Mouse (Mus musculus) heart, postnatal 0 days (tissue): Measurements from ENCODE around the gene Gm18336. TPM values are rescaled to one million over a fixed set of nuclear protein-coding genes. Genes with fewer than 3 reads are reported as not detected.
"Not testable (repeated sequence)": the region's sequence is repeated elsewhere in the genome, so short reads cannot be mapped to it uniquely, and the experiment has no call there.

Experiments used
- ATAC-seq: fragments of 200-750 bp; cut with Nextera tagmentation; 2 replicates; pipeline ENCODE4 v1.8.0; 2017; ENCODE audit warnings: low read depth, moderate number of reproducible peaks, moderate library complexity; ENCODE audit not compliant: insufficient read depth
- DNase-seq: peaks from one replicate; pipeline ENCODE4 v3.0.0-alpha.2; 2016; ENCODE audit warnings: low spot score
- H3K27ac ChIP-seq: fragments of 300-500 bp; sonication (generic); 2 replicates; pipeline ENCODE4 v1.5.1; 2014; ENCODE audit warnings: low read depth, mild to moderate bottlenecking
- H3K27me3 ChIP-seq: fragments of 300-500 bp; sonication (generic); 2 replicates; pipeline ENCODE4 v1.6.1; 2014; ENCODE audit warnings: low read length, mixed read lengths; ENCODE audit not compliant: control insufficient read depth, insufficient read depth
- H3K36me3 ChIP-seq: fragments of 300-500 bp; sonication (generic); replicated peaks from 2 replicates; pipeline ENCODE4 v1.6.1; 2014; ENCODE audit warnings: low read length, mixed read lengths; ENCODE audit not compliant: control insufficient read depth, insufficient read depth
- H3K4me1 ChIP-seq: fragments of 300-500 bp; sonication (generic); 2 replicates; pipeline ENCODE4 v1.6.1; 2014; ENCODE audit warnings: antibody characterized with exemption; ENCODE audit not compliant: control insufficient read depth, insufficient read depth
- H3K4me2 ChIP-seq: fragments of 300-500 bp; sonication (generic); 2 replicates; pipeline ENCODE4 v1.6.1; 2014; ENCODE audit warnings: low read depth, mild to moderate bottlenecking, low read length, moderate library complexity
- H3K4me3 ChIP-seq: fragments of 300-500 bp; sonication (generic); 2 replicates; pipeline ENCODE4 v1.5.1; 2014; ENCODE audit warnings: low read depth, low read length
- H3K9ac ChIP-seq: fragments of 300-500 bp; sonication (generic); replicated peaks from 2 replicates; pipeline ENCODE4 v1.6.1; 2014; ENCODE audit warnings: low read depth, low read length, mixed read lengths
- H3K9me3 ChIP-seq: fragments of 300-500 bp; sonication (generic); replicated peaks from 2 replicates; pipeline ENCODE4 v1.6.1; 2016; ENCODE audit warnings: low read length; ENCODE audit not compliant: control insufficient read depth
- CTCF ChIP-seq: IDR thresholded peaks from 2 replicates; pipeline ENCODE4 v1.5.1; 2016; ENCODE audit warnings: antibody characterized with exemption, control low read depth, low read depth
- EP300 ChIP-seq: IDR thresholded peaks from 2 replicates; pipeline ENCODE4 v1.6.1; 2016; ENCODE audit warnings: antibody characterized with exemption, low read depth
- WGBS: fragments of 180-500 bp; shearing (Covaris S2); extraction: QIAGEN DNeasy Blood & Tissue Kit; methylation state at CpG from one replicate; pipeline ENCODE4 v1.1.7; 2014; 5-methylcytosine and 5-hydroxymethylcytosine counted together
- polyA plus RNA-seq: library from polyadenylated mRNA; unstranded; fragments of >200 nt; fragmentation: Nextera tagmentation; extraction: Ambion mirVana; gene quantifications from 2 replicates; pipeline ENCODE4 v1.2.1, GENCODE M21; 2015
- total RNA-seq: library from RNA; depleted of rRNA; stranded (reverse); fragments of >200 nt; gene quantifications from 2 replicates; pipeline ENCODE4 v1.2.3, GENCODE M21; 2014; ENCODE audit warnings: low replicate concordance; rRNA removed

Gene Gm18336
- total RNA-seq (not detected in 2 replicates), polyA plus RNA-seq (not detected in 2 replicates)

- H3K4me3 ChIP-seq, H3K36me3 ChIP-seq, H3K4me2 ChIP-seq, ATAC-seq, H3K27me3 ChIP-seq, H3K9me3 ChIP-seq, DNase-seq, H3K9ac ChIP-seq, H3K27ac ChIP-seq, H3K4me1 ChIP-seq: not testable (repeated sequence)
- WGBS: 40% methylated on average over 1 of the region's 2 CpGs
Measured at GRCm38 (mm10) chrX:73398636-73399035, at the start of gene Gm18336. Gm18336 (minus strand) TSS chrX:73398736.

GRCm38 (mm10) chrX:73441428-73441827, 42.9 kb upstream of the Gm18336 start:
- no peak overlapping the region for H3K4me3 ChIP-seq
- no peak for ATAC-seq
- TF ChIP-seq EP300 (no peak), CTCF (no peak)
- 67% methylated on average over 2 of the region's 2 CpGs for WGBS
- no peaks in the 10 kb centered on the region for H3K4me1 ChIP-seq
- H3K27me3 ChIP-seq: no peaks in the 10 kb centered on the region
- H3K4me2 ChIP-seq: no peak overlapping the region
- H3K9me3 ChIP-seq: no peaks in the 10 kb centered on the region
- 0 out of 2 replicates have a peak, but pooled peaks cover 5% of the 10 kb centered on the region for H3K36me3 ChIP-seq
- no peak overlapping the region for H3K9ac ChIP-seq
- no peak overlapping the region for H3K27ac ChIP-seq
- DNase-seq: no peak

DNA sequence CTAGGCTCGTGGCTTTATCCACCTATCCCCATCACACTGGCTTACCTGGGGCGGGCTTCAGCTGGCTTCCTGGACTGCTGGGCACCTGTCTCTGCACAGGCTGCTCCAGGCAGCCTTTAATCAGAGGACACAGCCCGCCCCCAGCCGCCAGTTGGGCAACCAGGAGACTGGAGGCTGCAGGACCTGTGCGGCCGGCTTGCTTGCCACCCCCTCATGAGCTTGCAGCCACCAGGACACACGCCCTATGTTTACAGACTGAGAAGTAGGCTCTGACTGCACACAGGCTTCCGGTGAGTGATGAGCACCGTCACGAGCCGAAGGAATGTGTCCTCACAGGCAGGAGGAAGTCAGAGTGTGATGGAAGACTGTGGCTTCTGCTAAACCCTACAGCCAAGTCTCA, 36.7 kb upstream of the Gm18336 start, which contains the start of gene Trex2:
TSS of gene Trex2 (minus strand) at position 93 of the 400 bp plus-strand sequence.
- Histone ChIP-seq H3K4me2 (no peak within 1 kb of the TSS), H3K9ac (no peak within 1 kb of the TSS), H3K4me1 (no peaks in the 10 kb centered on the region), H3K27ac (no peak within 1 kb of the TSS), H3K27me3 (no peaks in the 10 kb centered on the region), H3K9me3 (no peaks in the 10 kb centered on the region), H3K4me3 (no peak within 1 kb of the TSS), H3K36me3 (no peaks in the 10 kb centered on the region)
- WGBS: 68% methylated on average over 11 of the region's 11 CpGs
- ATAC-seq: no peak
- DNase-seq: no peak
- no peak for TF ChIP-seq EP300
- no peak for TF ChIP-seq CTCF

DNA sequence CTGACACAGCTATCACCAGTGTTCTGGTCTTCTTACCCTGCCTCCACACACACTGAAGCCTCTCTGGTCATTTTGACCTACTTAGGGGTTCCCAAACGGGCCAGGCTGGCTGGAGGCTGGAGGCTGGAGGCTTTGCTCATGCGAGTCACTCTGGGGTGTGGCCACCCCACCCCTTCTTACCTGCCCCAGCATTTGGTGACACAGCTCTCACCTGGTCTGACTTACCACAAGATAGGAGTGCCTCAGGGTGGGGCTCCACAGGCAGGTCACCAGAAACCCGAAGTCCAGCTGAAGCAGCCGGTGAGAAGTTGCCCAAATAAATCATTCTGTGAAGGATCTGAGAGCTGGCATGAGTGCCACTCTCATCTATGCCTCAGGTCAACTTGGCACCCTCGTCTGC, 34.3 kb upstream of the Gm18336 start:
- no peaks in the 10 kb centered on the region for H3K4me1 ChIP-seq
- H3K4me3 ChIP-seq: no peak overlapping the region
- no peaks in the 10 kb centered on the region for H3K36me3 ChIP-seq
- H3K27me3 ChIP-seq: no peaks in the 10 kb centered on the region
- ATAC-seq (no peak), DNase-seq (no peak)
- H3K4me2 ChIP-seq: no peak overlapping the region
- TF ChIP-seq EP300 (no peak), CTCF (no peak)
- 64% methylated on average over 5 of the region's 5 CpGs for WGBS
- H3K27ac ChIP-seq: no peak overlapping the region
- no peak overlapping the region for H3K9ac ChIP-seq
- H3K9me3 ChIP-seq: no peaks in the 10 kb centered on the region

GRCm38 (mm10) chrX:73430036-73430435, 31.5 kb upstream of the Gm18336 start:
- Histone ChIP-seq H3K4me1 (no peaks in the 10 kb centered on the region), H3K4me2 (no peak overlapping the region), H3K9ac (no peak overlapping the region), H3K4me3 (no peak overlapping the region), H3K36me3 (no peaks in the 10 kb centered on the region), H3K27me3 (no peaks in the 10 kb centered on the region), H3K27ac (no peak overlapping the region), H3K9me3 (no peaks in the 10 kb centered on the region)
- DNase-seq: peak; percentile 16
- no peak for ATAC-seq
- WGBS: 64% methylated on average over 2 of the region's 2 CpGs
- TF ChIP-seq CTCF: peak; percentile 32
- no peak for TF ChIP-seq EP300

DNA sequence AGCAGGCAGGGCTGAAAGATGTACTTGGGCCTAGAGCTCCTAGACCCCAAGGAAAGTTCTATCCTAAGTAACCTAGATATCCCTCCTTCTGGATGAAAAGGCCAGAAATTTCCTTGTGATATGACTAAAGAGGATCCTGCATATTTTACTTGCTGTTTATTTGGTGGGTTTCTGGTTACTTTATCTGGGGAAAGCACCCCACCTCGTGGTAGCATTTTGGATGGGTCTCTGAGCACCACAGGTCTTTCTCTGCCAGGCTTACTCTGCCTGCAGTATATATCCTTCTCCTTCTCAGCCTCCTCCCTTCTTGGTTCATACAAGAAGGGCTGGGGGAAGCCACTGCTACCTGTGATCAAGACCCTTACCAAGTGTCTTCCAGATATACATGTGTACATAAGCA, 14.2 kb upstream of the Gm18336 start:
- ATAC-seq: no peak
- H3K4me2 ChIP-seq: no peak overlapping the region
- TF ChIP-seq EP300: no peak
- TF ChIP-seq CTCF: no peak

More for the DNA sequence above, 14.2 kb upstream of the Gm18336 start:
- H3K27me3 ChIP-seq: no peaks in the 10 kb centered on the region
- H3K4me1 ChIP-seq: no peaks in the 10 kb centered on the region
- 27% methylated on average over 1 of the region's 1 CpGs for WGBS
- H3K36me3 ChIP-seq: no peaks in the 10 kb centered on the region
- H3K9me3 ChIP-seq: 0 out of 2 replicates have a peak, but pooled peaks cover 3% of the 10 kb centered on the region
- H3K4me3 ChIP-seq: no peak overlapping the region
- no peak overlapping the region for H3K9ac ChIP-seq
- no peak overlapping the region for H3K27ac ChIP-seq
- DNase-seq: no peak
